Mouse (Mus musculus) MEL-GATA-1-ER (cell line): ENCODE data around the gene Gcnt7.

Source experiments
- DNase-seq: peaks from one replicate; pipeline ENCODE4 v3.0.0-alpha.2; 2012; ENCODE audit warnings: low read depth; ENCODE audit errors: extremely low read depth

Gene Gcnt7

DNA sequence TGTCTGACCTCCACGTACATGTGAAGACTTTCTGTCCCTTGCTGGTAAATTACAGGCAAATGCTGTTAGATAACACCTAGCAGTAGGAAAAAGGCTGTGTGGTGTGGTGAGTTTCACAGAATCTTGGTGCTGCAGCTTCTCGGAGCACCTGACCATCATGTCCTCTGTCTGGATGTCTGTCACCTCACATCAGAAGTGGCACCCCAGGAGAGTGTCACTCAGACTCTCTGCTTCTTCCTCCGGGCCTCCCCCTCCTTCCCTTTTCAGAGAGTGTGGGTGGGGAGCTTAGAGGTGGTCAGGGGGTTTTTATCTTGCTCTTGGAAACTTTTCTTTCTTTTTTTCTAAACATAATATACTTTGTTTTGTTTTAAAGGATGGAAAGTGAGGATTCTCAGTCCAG, 53.4 kb downstream of the Gcnt7 start:
- no peak for DNase-seq

DNA sequence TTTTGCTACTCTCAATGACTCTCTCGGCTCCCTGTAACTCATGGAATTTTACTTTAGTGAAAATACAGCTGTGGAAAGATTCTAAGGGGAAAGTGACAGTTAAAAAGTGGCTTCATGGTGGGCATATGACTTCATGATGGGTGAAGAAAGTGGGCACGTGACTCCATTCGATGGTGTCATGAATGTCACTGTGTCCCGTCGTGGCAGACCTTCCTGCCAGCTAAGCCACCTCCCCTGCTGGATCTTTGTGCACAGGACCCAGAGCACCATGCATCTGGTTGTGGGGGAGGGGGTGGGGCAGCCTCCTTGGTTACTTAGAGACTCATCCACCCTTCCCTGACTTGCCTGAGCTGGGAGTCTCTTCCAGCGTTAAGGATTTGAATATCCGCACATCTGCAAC, 54.2 kb downstream of the Gcnt7 start:
- no peak for DNase-seq

DNA sequence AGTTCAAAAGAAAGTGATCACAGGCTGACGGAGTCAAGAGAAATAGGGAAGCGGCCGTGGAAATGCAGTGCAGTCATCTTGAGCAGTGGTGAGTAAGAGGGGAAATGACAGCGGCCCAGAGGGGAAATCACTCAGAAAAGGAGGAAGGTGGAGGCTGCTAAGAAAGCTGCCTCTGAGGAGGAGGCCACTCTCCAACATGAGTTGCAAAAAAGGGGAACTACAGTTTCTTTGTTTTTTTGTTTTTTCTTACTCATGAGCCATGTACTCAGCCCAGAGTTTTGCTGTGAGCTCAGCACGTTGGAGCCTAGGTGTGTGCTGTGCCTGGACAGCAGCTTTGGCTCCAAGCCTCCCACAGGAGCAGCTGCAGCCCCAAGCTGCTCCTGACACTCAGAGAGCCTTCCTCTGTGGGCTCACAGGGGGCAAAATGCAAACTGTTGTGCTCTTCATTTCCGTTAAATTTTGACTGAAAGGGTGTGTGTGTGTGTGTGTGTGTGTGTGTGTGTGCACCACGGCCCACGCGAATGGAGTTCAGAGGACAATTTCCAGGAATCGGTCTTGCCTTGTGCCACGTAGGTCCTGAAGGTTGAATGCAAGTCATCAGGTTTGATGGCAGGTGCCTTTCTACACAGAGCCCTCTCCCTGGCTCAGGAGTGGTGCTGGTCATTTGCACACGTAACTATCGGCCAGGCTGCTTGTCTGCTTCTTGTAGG, 57.1 kb downstream of the Gcnt7 start:
- DNase-seq = peak; percentile 93
